Mouse (Mus musculus) cerebellum, adult 9-11 months (tissue): ENCODE measurements at regions not wholly inside any gene's neighbourhood (a gene's known extent, or its start where the extent isn't known, plus 50 kb on each side); places are given as distances from the start of the nearest gene placed in this dataset.

Experiments
- DNase-seq: peaks from one replicate; pipeline ENCODE4 v3.0.0; 2022

GRCm38 (mm10) chr14:62003013-62003781, 289.2 kb upstream of the Rnaseh2b start:
- peak; percentile 20 for DNase-seq

GRCm38 (mm10) chr14:62003797-62004196, 288.6 kb upstream of the Rnaseh2b start:
- DNase-seq = no peak

GRCm38 (mm10) chr14:62008707-62009106, 283.7 kb upstream of the Rnaseh2b start:
- DNase-seq = no peak

GRCm38 (mm10) chr14:62018804-62019203, 273.6 kb upstream of the Rnaseh2b start:
- DNase-seq = no peak

- DNase-seq = peak; percentile 17
Observed at GRCm38 (mm10) chr14:62020996-62021395, 271.4 kb upstream of the Rnaseh2b start.

GRCm38 (mm10) chr14:62022193-62022592, 270.2 kb upstream of the Rnaseh2b start:
- no peak for DNase-seq

GRCm38 (mm10) chr14:62023022-62023421, 269.4 kb upstream of the Rnaseh2b start:
- no peak for DNase-seq

GRCm38 (mm10) chr14:62027751-62028279, 264.6 kb upstream of the Rnaseh2b start:
- DNase-seq = no peak

- DNase-seq = no peak
Observed at GRCm38 (mm10) chr14:62030059-62030458, 262.3 kb upstream of the Rnaseh2b start.

GRCm38 (mm10) chr14:62033661-62034060, 258.7 kb upstream of the Rnaseh2b start:
- DNase-seq = no peak

- no peak for DNase-seq
Observed at GRCm38 (mm10) chr14:62034664-62035063, 257.7 kb upstream of the Rnaseh2b start.

GRCm38 (mm10) chr14:62035416-62035815, 257.0 kb upstream of the Rnaseh2b start:
- DNase-seq = no peak

GRCm38 (mm10) chr14:62037514-62037913, 254.9 kb upstream of the Rnaseh2b start:
- no peak for DNase-seq

GRCm38 (mm10) chr14:62037917-62038316, 254.5 kb upstream of the Rnaseh2b start:
- DNase-seq = no peak

GRCm38 (mm10) chr14:62042305-62043116, 249.9 kb upstream of the Rnaseh2b start:
- peak; percentile 22 for DNase-seq

GRCm38 (mm10) chr14:62043117-62043422, 249.3 kb upstream of the Rnaseh2b start:
- DNase-seq = no peak

- DNase-seq = no peak
Observed at GRCm38 (mm10) chr14:62050941-62051340, 241.4 kb upstream of the Rnaseh2b start.

GRCm38 (mm10) chr14:62051923-62052322, 240.5 kb upstream of the Rnaseh2b start:
- DNase-seq = no peak

- no peak for DNase-seq
Observed at GRCm38 (mm10) chr14:62053004-62053403, 239.4 kb upstream of the Rnaseh2b start.

- DNase-seq = no peak
Observed at GRCm38 (mm10) chr14:62057096-62057495, 235.3 kb upstream of the Rnaseh2b start.

- DNase-seq = no peak
Observed at GRCm38 (mm10) chr14:62058100-62058499, 234.3 kb upstream of the Rnaseh2b start.

GRCm38 (mm10) chr14:62071140-62071539, 221.2 kb upstream of the Rnaseh2b start:
- DNase-seq = no peak

- no peak for DNase-seq
Observed at GRCm38 (mm10) chr14:62084047-62084446, 208.3 kb upstream of the Rnaseh2b start.

- no peak for DNase-seq
Observed at GRCm38 (mm10) chr14:62088174-62088573, 204.2 kb upstream of the Rnaseh2b start.
